Mouse (Mus musculus) G1E (cell line): ENCODE measurements around the gene Iba57. TPM values are rescaled to one million over a fixed set of nuclear protein-coding genes. Genes with fewer than 3 reads are reported as not detected.

ENCODE experiments used
- ATAC-seq: 2 replicates; pipeline ENCODE4 v1.8.0; 2016; ENCODE audit warnings: mild to moderate bottlenecking; ENCODE audit not compliant: insufficient number of reproducible peaks, poor library complexity, low FRiP score, severe bottlenecking; ENCODE audit errors: extremely low read depth
- DNase-seq: peaks from one replicate; pipeline ENCODE4 v3.0.0; 2012; ENCODE audit warnings: low spot score
- H3K27me3 ChIP-seq: 2 replicates; pipeline ENCODE4 v1.6.1; 2012; ENCODE audit warnings: mild to moderate bottlenecking, low read length, inconsistent platforms; ENCODE audit not compliant: insufficient read depth
- H3K36me3 ChIP-seq: replicated peaks from 2 replicates; pipeline ENCODE3; 2012; ENCODE audit warnings: mild to moderate bottlenecking, inconsistent platforms
- H3K4me1 ChIP-seq: 2 replicates; pipeline ENCODE4 v1.6.1; 2012; ENCODE audit warnings: low read depth, low read length, inconsistent platforms, mixed read lengths; ENCODE audit not compliant: insufficient read depth
- H3K4me3 ChIP-seq: 2 replicates; pipeline ENCODE4 v1.5.1; 2012; ENCODE audit warnings: low read depth, mild to moderate bottlenecking, inconsistent platforms, low read length, moderate library complexity, mixed read lengths
- H3K9me3 ChIP-seq: replicated peaks from 2 replicates; pipeline ENCODE4 v1.6.1; 2012; ENCODE audit warnings: inconsistent platforms
- CTCF ChIP-seq: IDR thresholded peaks from 2 replicates; pipeline ENCODE4 v1.5.1; 2012; ENCODE audit warnings: low read depth, low read length, inconsistent platforms, mixed read lengths
- GATA1 ChIP-seq: IDR thresholded peaks from 2 replicates; pipeline ENCODE4 v1.6.1; 2012; ENCODE audit warnings: borderline replicate concordance, low read length, inconsistent platforms, mixed read lengths
- GATA2 ChIP-seq: IDR thresholded peaks from 2 replicates; pipeline ENCODE4 v1.6.1; 2012; ENCODE audit warnings: low read depth, low read length, inconsistent platforms, borderline replicate concordance
- POLR2AphosphoS5 ChIP-seq: IDR thresholded peaks from 2 replicates; pipeline ENCODE4 v1.6.1; 2012; ENCODE audit warnings: low read depth, low read length, inconsistent platforms; ENCODE audit not compliant: insufficient replicate concordance
- TAL1 ChIP-seq: conservative IDR thresholded peaks from 2 replicates; pipeline ENCODE4 v1.6.1; 2012; ENCODE audit warnings: low read depth, low read length, inconsistent platforms, mixed read lengths
- polyA plus RNA-seq: library from polyadenylated mRNA; stranded (reverse); fragments of >175 nt; gene quantifications from 2 replicates; pipeline ENCODE4 v1.2.3, GENCODE M21; 2012
- total RNA-seq, 2 experiments: library from RNA; stranded (forward) in 1 of 2; stranded (reverse) in 1 of 2; fragments of 200-1000 nt in 1 of 2; fragments of >200 nt in 1 of 2; fragmentation: Nextera tagmentation in 1 of 2; gene quantifications; 2 replicates each; pipeline ENCODE4 v1.2.3; 2014 to 2017

The Iba57 gene
- total and polyA plus RNA-seq, 3 experiments = 4.9 to 10.5 (median 8.6) TPM

GRCm38 (mm10) chr11:59130782-59131181, 32.8 kb downstream of the Iba57 start:
- DNase-seq (no peak), ATAC-seq (no peak)
- H3K9me3 ChIP-seq = peaks cover 4% of the 10 kb centered on the region
- peaks cover 11% of the 10 kb centered on the region; the same call in 1 of the 2 replicates for H3K27me3 ChIP-seq
- H3K4me3 ChIP-seq = no peak overlapping the region
- TF ChIP-seq TAL1 = no peak
- no peak for TF ChIP-seq GATA2
- TF ChIP-seq GATA1 = no peak
- no peak for TF ChIP-seq CTCF
- TF ChIP-seq POLR2AphosphoS5 = no peak
- no peaks in the 10 kb centered on the region for H3K4me1 ChIP-seq
- no peaks in the 10 kb centered on the region for H3K36me3 ChIP-seq

- DNase-seq (no peak), ATAC-seq (no peak)
- Histone ChIP-seq H3K36me3 (no peaks in the 10 kb centered on the region), H3K4me1 (no peaks in the 10 kb centered on the region), H3K27me3 (peaks cover 19% of the 10 kb centered on the region), H3K9me3 (peaks cover 7% of the 10 kb centered on the region), H3K4me3 (no peak overlapping the region)
- TF ChIP-seq GATA1 (no peak), GATA2 (no peak), CTCF (no peak)
Measured at GRCm38 (mm10) chr11:59105945-59106344, 57.6 kb downstream of the Iba57 start.

Other genes with a start within 250 kb of the Iba57 start
- 17.5 TPM in 1 of 2 replicates, not detected in the other for gene Btnl10, start 245.8 kb downstream of the Iba57 start, total RNA-seq (2014; fragmentation: Nextera tagmentation)
- under 0.01 TPM in 1 of 2 replicates, not detected in the other for gene Btnl10, start 245.8 kb downstream of the Iba57 start, total RNA-seq (2017)
- gene Btnl10, start 245.8 kb downstream of the Iba57 start, polyA plus RNA-seq = not detected in 2 replicates
- gene Rnf187, start 224.8 kb downstream of the Iba57 start, total RNA-seq (2014; fragmentation: Nextera tagmentation) = 55.7 and 55.8 TPM in 2 replicates
- gene Rnf187, start 224.8 kb downstream of the Iba57 start, total RNA-seq (2017) = 72.8 and 106 TPM in 2 replicates
- gene Rnf187, start 224.8 kb downstream of the Iba57 start, polyA plus RNA-seq = 225 and 312 TPM in 2 replicates
- gene Hist3h2ba, start 214.8 kb downstream of the Iba57 start, total RNA-seq (2014; fragmentation: Nextera tagmentation) = 2.7 and 23.2 TPM in 2 replicates
- 6.0 and 7.1 TPM in 2 replicates for gene Hist3h2ba, start 214.8 kb downstream of the Iba57 start, total RNA-seq (2017)
- 0.20 TPM in 1 of 2 replicates, not detected in the other for gene Hist3h2ba, start 214.8 kb downstream of the Iba57 start, polyA plus RNA-seq
- gene Hist3h2a, start 209.1 kb downstream of the Iba57 start, total RNA-seq (2014; fragmentation: Nextera tagmentation) = 93.3 and 107 TPM in 2 replicates
- 108 and 128 TPM in 2 replicates for gene Hist3h2a, start 209.1 kb downstream of the Iba57 start, total RNA-seq (2017)
- 6.2 and 13.5 TPM in 2 replicates for gene Hist3h2a, start 209.1 kb downstream of the Iba57 start, polyA plus RNA-seq
- not detected in 2 replicates for gene Trim17, start 209.1 kb downstream of the Iba57 start, total RNA-seq (2014; fragmentation: Nextera tagmentation)
- 0.11 and 0.12 TPM in 2 replicates for gene Trim17, start 209.1 kb downstream of the Iba57 start, total RNA-seq (2017)
- 0.12 and 7.5 TPM in 2 replicates for gene Trim17, start 209.1 kb downstream of the Iba57 start, polyA plus RNA-seq
- 44.7 and 48.2 TPM in 2 replicates for gene Trim11, start 185.6 kb downstream of the Iba57 start, total RNA-seq (2014; fragmentation: Nextera tagmentation)
- gene Trim11, start 185.6 kb downstream of the Iba57 start, total RNA-seq (2017) = 32.3 and 36.4 TPM in 2 replicates
- 69.3 and 75.9 TPM in 2 replicates for gene Trim11, start 185.6 kb downstream of the Iba57 start, polyA plus RNA-seq
- not detected in 2 replicates for gene Obscn, start 27.3 kb downstream of the Iba57 start, total RNA-seq (2014; fragmentation: Nextera tagmentation)
- gene Obscn, start 27.3 kb downstream of the Iba57 start, total RNA-seq (2017) = 0.17 and 0.27 TPM in 2 replicates
- 0.11 TPM in 2 replicates for gene Obscn, start 27.3 kb downstream of the Iba57 start, polyA plus RNA-seq
- gene Gjc2, start 19.5 kb upstream of the Iba57 start, total RNA-seq (2014; fragmentation: Nextera tagmentation) = not detected in 2 replicates
- gene Gjc2, start 19.5 kb upstream of the Iba57 start, total RNA-seq (2017) = not detected in 2 replicates
- gene Gjc2, start 19.5 kb upstream of the Iba57 start, polyA plus RNA-seq = not detected in 2 replicates
- 16.8 and 19.1 TPM in 2 replicates for gene Guk1, start 28.5 kb upstream of the Iba57 start, total RNA-seq (2014; fragmentation: Nextera tagmentation)
- 37.5 and 38.2 TPM in 2 replicates for gene Guk1, start 28.5 kb upstream of the Iba57 start, total RNA-seq (2017)
- 35.2 and 40.2 TPM in 2 replicates for gene Guk1, start 28.5 kb upstream of the Iba57 start, polyA plus RNA-seq
- 15.1 and 23.4 TPM in 2 replicates for gene Mrpl55, start 38.7 kb upstream of the Iba57 start, total RNA-seq (2014; fragmentation: Nextera tagmentation)
- 38.7 and 40.8 TPM in 2 replicates for gene Mrpl55, start 38.7 kb upstream of the Iba57 start, total RNA-seq (2017)
- 29.5 and 34.8 TPM in 2 replicates for gene Mrpl55, start 38.7 kb upstream of the Iba57 start, polyA plus RNA-seq
- 7.1 and 10.7 TPM in 2 replicates for gene 2310033P09Rik, start 44.6 kb upstream of the Iba57 start, total RNA-seq (2014; fragmentation: Nextera tagmentation)
- gene 2310033P09Rik, start 44.6 kb upstream of the Iba57 start, total RNA-seq (2017) = 6.1 and 9.0 TPM in 2 replicates
- gene 2310033P09Rik, start 44.6 kb upstream of the Iba57 start, polyA plus RNA-seq = 32.0 and 37.3 TPM in 2 replicates
- 216 and 232 TPM in 2 replicates for gene Arf1, start 64.5 kb upstream of the Iba57 start, total RNA-seq (2014; fragmentation: Nextera tagmentation)
- gene Arf1, start 64.5 kb upstream of the Iba57 start, total RNA-seq (2017) = 308 and 319 TPM in 2 replicates
- gene Arf1, start 64.5 kb upstream of the Iba57 start, polyA plus RNA-seq = 159 and 175 TPM in 2 replicates
- gene Wnt3a, start 127.0 kb upstream of the Iba57 start, total RNA-seq (2014; fragmentation: Nextera tagmentation) = not detected in 2 replicates
- gene Wnt3a, start 127.0 kb upstream of the Iba57 start, total RNA-seq (2017) = 0.06 TPM in 1 of 2 replicates, not detected in the other
- gene Wnt3a, start 127.0 kb upstream of the Iba57 start, polyA plus RNA-seq = not detected in 2 replicates
- not detected in 2 replicates for gene Wnt9a, start 143.2 kb upstream of the Iba57 start, total RNA-seq (2014; fragmentation: Nextera tagmentation)
- 0.05 and 0.06 TPM in 2 replicates for gene Wnt9a, start 143.2 kb upstream of the Iba57 start, total RNA-seq (2017)
- not detected in 2 replicates for gene Wnt9a, start 143.2 kb upstream of the Iba57 start, polyA plus RNA-seq
- 0.68 TPM in 1 of 2 replicates, not detected in the other for gene Prss38, start 211.9 kb upstream of the Iba57 start, total RNA-seq (2014; fragmentation: Nextera tagmentation)
- gene Prss38, start 211.9 kb upstream of the Iba57 start, total RNA-seq (2017) = not detected in 2 replicates
- gene Prss38, start 211.9 kb upstream of the Iba57 start, polyA plus RNA-seq = not detected in 2 replicates